Mouse (Mus musculus): Measurements from ENCODE around the gene Slc9b2. TPM values are rescaled to one million over a fixed set of nuclear protein-coding genes. Genes with fewer than 3 reads are reported as not detected.

Slc9b2 gene
- polyA plus RNA-seq (2014; fragmentation: Nextera tagmentation; extraction: Ambion mirVana): 1.0 and 1.1 TPM in 2 replicates

DNA sequence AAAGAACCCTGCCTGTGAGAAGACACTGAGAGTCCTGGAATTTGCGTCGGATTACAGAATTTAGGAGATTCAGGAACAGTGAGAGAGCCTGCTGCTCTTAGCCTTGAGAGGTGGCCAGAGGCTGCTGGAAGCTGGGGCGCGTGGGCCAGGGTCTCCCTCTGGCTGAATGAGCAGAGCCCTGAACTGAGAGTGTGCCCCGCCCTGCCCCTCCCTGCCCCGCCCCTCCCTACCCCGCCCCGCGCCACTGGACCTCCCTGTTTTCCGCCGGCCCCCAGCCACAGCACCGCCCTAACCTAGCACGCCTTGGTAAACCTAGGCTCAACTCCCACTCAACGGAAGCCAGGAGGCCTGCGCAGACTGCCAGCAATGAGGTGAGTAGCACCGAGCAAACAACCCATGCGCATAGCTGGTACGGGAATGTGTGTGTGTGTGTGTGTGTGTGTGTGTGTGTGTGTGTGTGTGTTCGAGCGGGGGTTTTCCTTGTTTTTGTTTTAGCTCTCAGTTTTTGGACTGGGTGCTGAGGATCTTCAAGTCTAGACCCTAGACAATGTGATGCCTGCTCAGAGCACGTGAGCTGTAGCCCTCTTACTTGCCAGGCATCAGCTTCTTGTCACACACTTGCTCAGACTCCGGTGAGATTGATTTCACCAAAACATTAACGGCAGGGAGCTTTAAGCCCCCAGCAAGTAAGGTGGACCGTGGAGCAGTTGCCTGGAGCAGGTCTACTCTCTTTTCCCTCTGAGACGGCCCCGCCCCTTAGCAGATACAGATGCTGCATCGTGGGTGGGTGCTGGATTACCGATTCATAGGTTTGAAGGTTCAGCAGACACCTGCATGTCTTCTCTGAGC, at the start of gene Slc9b2:
TSS of gene Slc9b2 (plus strand) at position 290 of the 849 bp plus-strand sequence.
- peak; percentile 74 for ATAC-seq (replicated peaks; ENCODE audit: insufficient number of reproducible peaks, low FRiP score, low TSS enrichment)
- Histone ChIP-seq H3K36me3 (ENCODE audit: control insufficient read depth, insufficient read depth, low read length) (no peaks in the 10 kb centered on the region), H3K9me3 (replicated peaks; ENCODE audit: control insufficient read depth, low read length) (no peaks in the 10 kb centered on the region), H3K4me2 (peak within 1 kb of the TSS; percentile 70), H3K4me1 (ENCODE audit: control insufficient read depth, insufficient read depth, low read length) (peaks cover 5% of the 10 kb centered on the region; the same call in 1 of the 2 replicates), H3K27ac (ENCODE audit: low read depth, low read length) (no peak within 1 kb of the TSS), H3K9ac (ENCODE audit: low read depth, low read length) (peak within 1 kb of the TSS; percentile 46), H3K27me3 (ENCODE audit: control insufficient read depth, insufficient read depth, low read length) (no peaks in the 10 kb centered on the region), H3K4me3 (ENCODE audit: low read depth, low read length) (peak within 1 kb of the TSS; percentile 38)
- WGBS (ENCODE audit: insufficient replicate concordance): 10% methylated on average over 22 of the region's 28 CpGs

DNA sequence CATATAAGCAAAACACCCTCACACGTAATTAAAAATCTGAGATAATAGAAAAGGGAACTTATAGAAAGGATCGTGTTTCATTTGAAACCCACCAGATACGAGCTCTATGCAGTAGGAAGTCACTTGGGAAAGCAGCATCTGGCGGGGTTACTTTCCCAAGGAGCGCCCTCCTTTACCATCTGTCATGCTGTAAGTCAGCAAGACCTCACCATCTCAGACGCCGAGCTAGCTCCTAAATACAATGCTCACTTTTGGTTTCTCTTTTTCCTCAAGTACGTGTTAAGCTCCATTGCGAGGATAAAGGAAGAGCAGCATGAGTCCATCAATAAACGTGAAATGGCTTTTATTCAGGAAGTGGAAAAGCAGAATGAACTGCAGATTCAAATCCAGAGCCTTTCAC, 48.6 kb upstream of the Slc9b2 start:
- ATAC-seq (replicated peaks; ENCODE audit: insufficient number of reproducible peaks, low FRiP score, low TSS enrichment): no peak
- Histone ChIP-seq H3K4me1 (ENCODE audit: control insufficient read depth, insufficient read depth, low read length) (no peaks in the 10 kb centered on the region), H3K36me3 (ENCODE audit: control insufficient read depth, insufficient read depth, low read length) (peaks cover 51% of the 10 kb centered on the region), H3K27ac (ENCODE audit: low read depth, low read length) (no peak overlapping the region), H3K4me3 (ENCODE audit: low read depth, low read length) (no peak overlapping the region), H3K27me3 (ENCODE audit: control insufficient read depth, insufficient read depth, low read length) (no peaks in the 10 kb centered on the region), H3K9ac (ENCODE audit: low read depth, low read length) (no peak overlapping the region), H3K4me2 (no peak overlapping the region), H3K9me3 (replicated peaks; ENCODE audit: control insufficient read depth, low read length) (no peaks in the 10 kb centered on the region)
- WGBS (ENCODE audit: insufficient replicate concordance): 89% methylated on average over 10 of the region's 10 CpGs

DNA sequence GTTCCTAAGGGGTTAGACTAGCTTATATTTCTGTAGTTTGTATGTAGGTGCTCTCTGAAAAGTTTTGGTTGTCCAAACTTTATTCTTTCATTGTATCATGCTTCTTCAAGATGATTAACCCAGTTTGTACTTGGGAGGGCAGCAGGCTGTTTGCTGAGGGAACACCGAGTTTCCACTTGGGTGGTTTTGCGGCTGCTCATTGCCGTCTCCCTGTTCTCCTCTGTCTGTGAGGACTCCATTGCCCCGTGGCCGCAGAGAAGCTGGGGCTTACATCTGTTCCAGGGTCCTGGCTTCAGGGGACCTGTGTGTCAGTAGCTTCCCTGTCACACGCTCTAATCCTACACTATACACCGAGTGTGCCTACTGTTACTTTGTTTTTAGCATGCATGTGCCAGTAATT, 47.3 kb upstream of the Slc9b2 start:
- 93% methylated on average over 7 of the region's 7 CpGs for WGBS (ENCODE audit: insufficient replicate concordance)
- no peak overlapping the region for H3K4me2 ChIP-seq
- H3K9me3 ChIP-seq (replicated peaks; ENCODE audit: control insufficient read depth, low read length): no peaks in the 10 kb centered on the region
- H3K4me3 ChIP-seq (ENCODE audit: low read depth, low read length): no peak overlapping the region
- H3K27ac ChIP-seq (ENCODE audit: low read depth, low read length): no peak overlapping the region
- no peaks in the 10 kb centered on the region for H3K4me1 ChIP-seq (ENCODE audit: control insufficient read depth, insufficient read depth, low read length)
- ATAC-seq (replicated peaks; ENCODE audit: insufficient number of reproducible peaks, low FRiP score, low TSS enrichment): no peak
- H3K27me3 ChIP-seq (ENCODE audit: control insufficient read depth, insufficient read depth, low read length): no peaks in the 10 kb centered on the region
- H3K9ac ChIP-seq (ENCODE audit: low read depth, low read length): no peak overlapping the region
- peaks cover 54% of the 10 kb centered on the region for H3K36me3 ChIP-seq (ENCODE audit: control insufficient read depth, insufficient read depth, low read length)

DNA sequence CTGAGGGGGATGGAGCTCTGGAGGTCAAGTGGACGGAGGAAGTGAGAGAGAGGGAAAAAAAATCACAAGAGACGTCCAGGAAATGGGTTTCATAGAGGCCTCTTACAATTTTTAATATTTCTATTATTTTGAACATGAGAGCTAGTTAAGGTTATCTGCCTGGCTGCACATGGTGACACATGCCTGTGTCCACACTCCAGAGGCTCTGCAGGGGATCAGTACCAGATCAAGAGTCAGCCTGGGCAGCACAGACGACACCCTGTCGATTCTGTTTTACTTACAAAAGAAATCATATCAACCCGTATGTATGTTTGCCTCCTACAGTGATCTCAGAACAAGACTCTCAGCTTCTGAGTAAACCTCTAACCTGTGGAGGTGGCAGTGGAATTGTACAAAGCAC, 38.9 kb upstream of the Slc9b2 start:
- H3K4me3 ChIP-seq (ENCODE audit: low read depth, low read length): no peak overlapping the region
- H3K36me3 ChIP-seq (ENCODE audit: control insufficient read depth, insufficient read depth, low read length): peaks cover 28% of the 10 kb centered on the region
- 87% methylated on average over 5 of the region's 5 CpGs for WGBS (ENCODE audit: insufficient replicate concordance)
- no peaks in the 10 kb centered on the region for H3K4me1 ChIP-seq (ENCODE audit: control insufficient read depth, insufficient read depth, low read length)
- no peak overlapping the region for H3K9ac ChIP-seq (ENCODE audit: low read depth, low read length)
- H3K9me3 ChIP-seq (replicated peaks; ENCODE audit: control insufficient read depth, low read length): no peaks in the 10 kb centered on the region
- H3K4me2 ChIP-seq: no peak overlapping the region
- ATAC-seq (replicated peaks; ENCODE audit: insufficient number of reproducible peaks, low FRiP score, low TSS enrichment): no peak
- H3K27ac ChIP-seq (ENCODE audit: low read depth, low read length): no peak overlapping the region
- no peaks in the 10 kb centered on the region for H3K27me3 ChIP-seq (ENCODE audit: control insufficient read depth, insufficient read depth, low read length)

DNA sequence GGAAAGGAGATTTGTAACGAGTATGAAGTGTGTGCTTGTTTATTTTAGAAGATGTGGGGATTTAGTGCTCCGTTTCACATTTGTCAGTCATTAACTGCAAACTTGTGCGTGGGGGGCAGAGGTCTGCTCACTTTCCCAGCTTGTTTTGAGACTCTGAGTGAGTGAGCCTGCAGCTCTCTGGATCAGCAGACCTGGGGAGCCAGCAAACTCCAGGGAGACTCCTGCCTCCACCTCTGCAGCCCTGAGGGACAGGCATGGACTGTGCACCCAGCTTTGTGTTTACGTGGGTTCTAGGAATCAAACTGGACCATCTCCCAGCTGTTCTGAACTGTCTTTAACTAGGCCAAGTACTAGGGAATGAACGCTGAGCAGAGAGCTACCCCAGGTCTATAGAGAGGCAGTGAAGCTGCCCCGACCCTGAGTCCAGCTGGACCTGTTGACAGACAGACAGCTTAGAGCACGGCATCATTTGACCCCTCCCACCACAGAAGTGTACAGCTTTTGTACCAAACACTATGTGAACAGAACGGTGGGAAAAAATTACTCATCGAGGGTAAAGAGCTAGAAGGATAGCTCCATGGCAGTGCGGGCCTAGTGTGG, 38.0 kb upstream of the Slc9b2 start:
- 84% methylated on average over 10 of the region's 10 CpGs for WGBS (ENCODE audit: insufficient replicate concordance)
- Histone ChIP-seq H3K9ac (ENCODE audit: low read depth, low read length) (no peak overlapping the region), H3K9me3 (replicated peaks; ENCODE audit: control insufficient read depth, low read length) (no peaks in the 10 kb centered on the region), H3K4me3 (ENCODE audit: low read depth, low read length) (no peak overlapping the region), H3K27ac (ENCODE audit: low read depth, low read length) (no peak overlapping the region), H3K36me3 (ENCODE audit: control insufficient read depth, insufficient read depth, low read length) (peaks cover 25% of the 10 kb centered on the region), H3K27me3 (ENCODE audit: control insufficient read depth, insufficient read depth, low read length) (no peaks in the 10 kb centered on the region), H3K4me1 (ENCODE audit: control insufficient read depth, insufficient read depth, low read length) (no peaks in the 10 kb centered on the region), H3K4me2 (no peak overlapping the region)
- ATAC-seq (replicated peaks; ENCODE audit: insufficient number of reproducible peaks, low FRiP score, low TSS enrichment): no peak

DNA sequence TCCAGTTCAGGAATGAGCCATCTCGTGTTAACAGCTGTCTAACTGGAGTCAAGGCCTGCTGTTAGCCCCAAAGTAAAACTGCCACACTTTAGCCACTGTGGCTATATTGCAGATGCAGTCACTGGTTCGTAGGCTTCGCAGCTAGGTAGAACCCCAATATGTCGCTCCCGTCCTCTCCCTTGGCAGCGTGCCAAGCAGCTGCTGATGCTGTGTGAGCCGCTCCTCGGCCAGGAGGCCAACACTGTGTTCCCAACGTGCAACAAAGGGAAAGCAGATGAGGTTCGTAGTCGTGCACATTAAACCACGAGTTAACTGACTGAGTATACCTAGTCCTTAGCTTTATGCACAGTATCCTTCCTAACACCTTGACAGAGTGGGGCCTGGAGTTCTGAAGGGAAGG, 34.9 kb upstream of the Slc9b2 start:
- H3K27me3 ChIP-seq (ENCODE audit: control insufficient read depth, insufficient read depth, low read length): no peaks in the 10 kb centered on the region
- H3K9me3 ChIP-seq (replicated peaks; ENCODE audit: control insufficient read depth, low read length): no peaks in the 10 kb centered on the region
- peaks cover 14% of the 10 kb centered on the region for H3K36me3 ChIP-seq (ENCODE audit: control insufficient read depth, insufficient read depth, low read length)
- H3K4me2 ChIP-seq: no peak overlapping the region
- no peak overlapping the region for H3K9ac ChIP-seq (ENCODE audit: low read depth, low read length)
- no peak for ATAC-seq (replicated peaks; ENCODE audit: insufficient number of reproducible peaks, low FRiP score, low TSS enrichment)
- no peak overlapping the region for H3K4me3 ChIP-seq (ENCODE audit: low read depth, low read length)
- H3K27ac ChIP-seq (ENCODE audit: low read depth, low read length): no peak overlapping the region
- WGBS (ENCODE audit: insufficient replicate concordance): 87% methylated on average over 12 of the region's 12 CpGs
- H3K4me1 ChIP-seq (ENCODE audit: control insufficient read depth, insufficient read depth, low read length): no peaks in the 10 kb centered on the region

DNA sequence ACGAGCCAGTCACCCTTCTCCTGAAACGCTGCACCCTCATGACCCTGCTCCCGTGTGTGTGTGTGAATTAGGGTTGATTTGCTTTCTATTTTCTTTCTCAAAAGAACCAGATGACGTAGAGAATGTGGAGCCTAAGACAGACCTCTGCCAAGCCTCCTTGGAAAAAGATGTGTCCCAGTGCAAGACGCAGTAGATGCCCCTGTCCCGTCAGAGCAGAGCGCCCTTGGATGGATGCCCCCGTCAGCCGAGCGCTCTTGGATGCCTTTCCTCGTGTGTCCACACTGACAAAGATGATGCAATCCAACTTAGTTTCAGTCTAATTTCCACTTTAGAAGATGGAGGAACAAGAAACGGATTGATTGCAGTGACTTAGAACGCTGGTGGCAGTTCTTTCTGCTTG, 34.5 kb upstream of the Slc9b2 start:
- Histone ChIP-seq H3K27me3 (ENCODE audit: control insufficient read depth, insufficient read depth, low read length) (no peaks in the 10 kb centered on the region), H3K4me3 (ENCODE audit: low read depth, low read length) (no peak overlapping the region), H3K36me3 (ENCODE audit: control insufficient read depth, insufficient read depth, low read length) (peaks cover 14% of the 10 kb centered on the region), H3K4me1 (ENCODE audit: control insufficient read depth, insufficient read depth, low read length) (no peaks in the 10 kb centered on the region), H3K4me2 (no peak overlapping the region), H3K9ac (ENCODE audit: low read depth, low read length) (no peak overlapping the region), H3K27ac (ENCODE audit: low read depth, low read length) (no peak overlapping the region), H3K9me3 (replicated peaks; ENCODE audit: control insufficient read depth, low read length) (no peaks in the 10 kb centered on the region)
- no peak for ATAC-seq (replicated peaks; ENCODE audit: insufficient number of reproducible peaks, low FRiP score, low TSS enrichment)
- 93% methylated on average over 13 of the region's 13 CpGs for WGBS (ENCODE audit: insufficient replicate concordance)

DNA sequence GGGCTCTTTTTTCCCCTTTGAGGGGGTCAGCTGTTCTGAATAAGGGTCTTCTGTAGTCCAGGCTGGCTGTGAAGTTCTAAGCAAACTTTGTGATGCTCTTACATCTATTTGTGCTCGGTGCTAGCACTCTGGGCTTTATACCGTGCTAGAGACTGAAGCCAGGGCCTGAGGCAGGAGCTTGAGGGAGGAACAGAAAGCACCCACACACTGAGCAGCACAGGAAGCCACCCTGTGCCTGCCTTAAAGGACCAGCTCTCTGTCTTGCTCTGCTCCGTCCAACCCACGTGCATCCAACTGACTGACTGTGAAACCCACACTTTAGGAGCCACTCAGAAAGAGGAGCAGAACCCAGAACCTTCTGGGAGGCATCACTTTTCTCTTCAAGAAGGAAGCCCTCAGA, 27.3 kb upstream of the Slc9b2 start:
- Histone ChIP-seq H3K36me3 (ENCODE audit: control insufficient read depth, insufficient read depth, low read length) (no peaks in the 10 kb centered on the region), H3K9me3 (replicated peaks; ENCODE audit: control insufficient read depth, low read length) (no peaks in the 10 kb centered on the region), H3K9ac (ENCODE audit: low read depth, low read length) (no peak overlapping the region), H3K27ac (ENCODE audit: low read depth, low read length) (no peak overlapping the region), H3K27me3 (ENCODE audit: control insufficient read depth, insufficient read depth, low read length) (no peaks in the 10 kb centered on the region), H3K4me2 (no peak overlapping the region), H3K4me1 (ENCODE audit: control insufficient read depth, insufficient read depth, low read length) (no peaks in the 10 kb centered on the region), H3K4me3 (ENCODE audit: low read depth, low read length) (no peak overlapping the region)
- ATAC-seq (replicated peaks; ENCODE audit: insufficient number of reproducible peaks, low FRiP score, low TSS enrichment): no peak
- WGBS (ENCODE audit: insufficient replicate concordance): 65% methylated on average over 4 of the region's 4 CpGs
